Mouse (Mus musculus) right cerebral cortex, adult 2 months (tissue): ENCODE data around the gene Nptn.

ENCODE experiments used
- DNase-seq, 2 experiments: peaks; one replicate each; pipeline ENCODE4 v3.0.0; 2021 to 2022; ENCODE audit warnings: low spot score in 2 of 2

The Nptn gene

DNA sequence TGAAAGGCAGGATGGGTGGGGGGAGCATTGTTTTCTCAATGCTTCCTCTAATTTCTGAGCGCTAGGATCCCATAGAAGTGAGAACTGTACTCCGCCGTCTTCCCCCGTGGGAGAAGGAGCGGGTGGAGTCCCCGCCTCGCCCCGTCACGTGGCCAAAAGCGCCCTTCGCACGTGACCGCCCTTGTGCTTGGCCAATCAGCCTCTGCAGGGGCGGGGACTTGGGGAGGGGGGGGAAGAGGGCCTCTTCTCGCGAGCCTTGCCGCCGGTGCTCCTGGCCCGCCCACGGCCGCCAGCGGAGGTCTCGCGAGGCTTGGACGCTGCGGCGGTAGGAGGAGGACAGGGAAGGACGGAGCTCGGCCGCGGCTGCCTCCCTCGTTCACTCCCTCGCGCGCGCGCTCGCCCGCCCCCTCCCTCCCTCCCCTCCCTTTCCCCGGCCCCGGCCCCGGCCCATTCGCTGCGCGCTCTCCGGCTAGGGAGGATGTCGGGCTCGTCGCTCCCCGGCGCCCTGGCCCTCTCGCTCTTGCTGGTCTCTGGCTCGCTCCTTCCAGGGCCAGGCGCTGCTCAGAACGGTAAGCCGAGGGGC, at the start of gene Nptn:
TSS of gene Nptn (plus strand) at position 283 of the 583 bp plus-strand sequence.
- DNase-seq, result peak; percentile 95 to 98

DNA sequence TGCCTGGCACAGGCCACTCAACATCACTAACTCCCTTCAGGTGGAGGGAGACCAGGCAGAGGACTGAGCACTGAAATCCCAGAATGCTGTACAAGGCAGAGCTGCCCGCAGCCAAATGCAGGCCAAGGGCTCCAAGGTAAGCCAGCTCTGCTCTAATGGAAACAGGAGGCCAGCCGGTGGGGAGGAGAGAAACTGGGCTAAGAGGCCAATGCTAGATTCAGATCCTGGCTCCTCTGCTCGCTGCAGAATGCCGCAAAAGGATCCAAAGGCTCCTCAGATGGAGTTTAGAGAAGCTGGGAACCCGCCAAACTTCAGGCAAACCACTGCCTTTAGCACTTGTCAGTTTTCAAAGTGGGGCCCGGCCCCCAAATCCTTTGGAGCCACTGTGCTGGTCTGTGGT, 48.7 kb upstream of the Nptn start:
- DNase-seq, result no peak

DNA sequence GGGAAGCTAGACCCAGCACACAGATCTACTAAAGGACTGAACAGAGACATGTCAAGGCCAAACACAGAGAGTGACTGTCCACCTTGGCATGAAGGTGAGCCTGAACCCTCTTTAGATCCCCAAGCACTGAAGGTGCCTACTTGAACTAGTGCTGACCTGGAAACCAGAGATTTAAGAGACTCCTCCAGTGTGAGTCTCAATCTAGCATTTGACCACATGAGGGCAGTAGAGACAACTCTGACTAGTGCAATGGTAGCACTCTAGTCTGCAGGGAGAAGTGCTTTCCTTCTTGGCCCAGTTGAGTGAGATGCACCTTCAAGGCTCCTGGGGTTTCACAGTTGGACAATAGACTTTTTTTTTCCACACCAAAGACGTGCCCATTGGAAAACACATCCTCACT, 47.3 kb upstream of the Nptn start:
- DNase-seq, result peak; percentile 68 to 73

DNA sequence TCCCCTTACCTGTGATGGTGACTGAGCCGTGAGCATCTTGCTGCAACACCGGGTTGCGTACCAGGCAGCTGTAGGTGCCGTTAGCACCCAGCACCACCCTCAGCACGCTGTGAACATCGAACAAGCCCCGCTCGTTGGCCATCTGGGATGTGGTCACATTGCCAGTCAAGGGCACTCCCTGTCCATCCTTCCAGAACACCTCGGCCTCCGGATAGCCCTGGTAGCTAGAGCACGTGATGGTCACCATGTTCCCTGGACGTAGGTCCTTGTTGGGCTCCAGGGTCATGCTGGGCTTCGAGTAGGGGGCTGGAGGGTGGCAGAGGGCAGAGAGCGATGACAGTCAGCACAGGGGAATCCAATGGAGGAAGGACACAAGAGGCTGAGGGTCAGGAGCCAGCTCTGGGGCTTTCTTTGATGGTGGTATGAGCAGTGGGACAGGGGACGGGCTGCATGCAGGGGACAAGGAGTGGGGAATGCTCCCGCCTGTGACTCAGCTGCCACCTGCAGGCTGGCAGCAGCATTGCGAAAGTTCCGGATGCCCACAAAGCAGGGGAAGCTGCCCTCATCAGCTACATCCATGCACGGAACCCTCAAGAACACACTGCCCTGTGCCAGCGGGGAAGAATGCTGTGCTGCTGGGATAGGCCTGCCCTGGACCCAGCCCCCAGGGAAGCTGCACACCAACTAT, 46.4 kb upstream of the Nptn start:
- peak in 1 of 2 experiments; percentile 34 for DNase-seq

DNA sequence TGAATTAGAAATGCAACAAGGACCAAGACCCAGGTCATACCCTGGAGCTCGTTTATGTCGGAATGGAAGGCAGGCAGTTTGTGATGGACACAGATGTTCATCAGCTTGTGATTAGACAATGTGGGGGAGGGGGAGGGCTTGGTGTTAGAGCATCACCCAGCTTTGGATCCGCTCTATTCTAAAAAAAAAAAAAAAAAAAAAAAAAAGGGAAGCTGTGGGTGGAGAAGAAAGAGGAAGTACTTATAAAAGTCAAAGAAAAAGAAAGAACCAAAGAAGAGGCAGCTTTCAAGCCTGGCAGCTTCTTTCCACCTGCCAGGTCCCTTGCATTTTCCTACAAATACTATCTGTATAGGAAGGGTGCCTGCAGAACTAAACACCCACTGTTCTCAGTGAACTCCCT, 44.3 kb upstream of the Nptn start:
- no peak for DNase-seq

DNA sequence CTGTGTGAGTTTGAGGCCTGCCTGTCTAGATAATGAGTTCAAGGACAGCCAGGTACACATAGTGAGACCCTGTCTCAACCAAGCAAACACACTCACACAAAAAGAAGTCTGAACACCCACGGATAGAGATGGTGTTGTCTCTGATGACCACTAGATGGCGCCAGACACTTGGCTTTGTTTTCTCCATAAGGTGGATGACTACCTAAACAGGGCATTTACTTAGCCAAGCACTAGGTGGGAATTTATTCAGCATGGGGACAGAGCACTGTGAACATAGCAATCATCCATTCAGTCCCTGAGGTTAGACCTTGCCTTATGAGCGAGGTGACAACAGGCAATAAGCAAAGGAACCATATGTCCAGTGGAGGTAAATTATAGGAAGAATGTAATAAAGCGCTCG, 42.2 kb upstream of the Nptn start:
- peak; percentile 64 to 72 for DNase-seq

DNA sequence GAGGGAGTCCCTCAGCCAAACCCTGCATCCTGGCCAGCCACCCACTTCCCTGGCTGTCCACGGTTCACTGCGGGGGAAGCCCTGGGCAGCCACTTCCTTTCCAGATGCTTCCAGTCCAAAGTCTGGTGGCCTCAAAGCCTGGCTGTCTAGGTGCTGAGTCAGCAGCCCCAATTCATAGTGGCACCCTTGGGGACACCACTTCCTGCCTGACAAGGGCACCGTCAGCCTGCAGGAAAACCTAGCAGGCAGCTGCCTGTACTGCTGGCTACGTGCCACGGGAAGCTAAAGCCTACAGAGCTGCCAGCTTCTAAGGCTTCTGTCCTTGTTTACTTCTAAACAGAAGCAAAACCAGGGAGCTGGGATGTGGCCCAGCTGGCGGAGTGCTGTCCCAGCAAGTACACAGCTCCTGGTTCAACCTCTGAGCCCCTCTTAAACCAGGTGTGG, 40.1 kb upstream of the Nptn start:
- DNase-seq, result peak; percentile 69 to 75

DNA sequence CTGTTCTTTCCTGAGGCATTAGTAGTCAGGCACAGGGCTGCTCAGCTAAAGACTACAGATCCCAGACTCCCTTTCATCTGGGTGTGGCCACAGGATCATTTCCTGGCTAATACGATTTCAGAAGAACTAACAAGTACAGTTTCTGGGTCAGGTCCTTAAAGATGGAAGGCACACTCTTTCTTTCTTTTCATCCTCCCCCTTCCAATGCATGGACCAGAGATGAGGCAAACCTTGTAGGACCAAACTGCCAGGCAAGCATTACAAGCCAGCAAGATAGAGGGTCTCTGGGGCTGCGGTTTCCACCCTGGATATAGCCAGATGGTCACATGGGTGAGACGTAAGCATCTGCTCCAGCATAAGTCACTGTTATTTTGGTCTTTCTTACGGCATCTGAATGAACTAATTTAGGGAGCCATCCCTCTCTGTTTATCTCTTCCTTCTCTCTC, 37.1 kb upstream of the Nptn start:
- DNase-seq, result peak; percentile 57 to 70

DNA sequence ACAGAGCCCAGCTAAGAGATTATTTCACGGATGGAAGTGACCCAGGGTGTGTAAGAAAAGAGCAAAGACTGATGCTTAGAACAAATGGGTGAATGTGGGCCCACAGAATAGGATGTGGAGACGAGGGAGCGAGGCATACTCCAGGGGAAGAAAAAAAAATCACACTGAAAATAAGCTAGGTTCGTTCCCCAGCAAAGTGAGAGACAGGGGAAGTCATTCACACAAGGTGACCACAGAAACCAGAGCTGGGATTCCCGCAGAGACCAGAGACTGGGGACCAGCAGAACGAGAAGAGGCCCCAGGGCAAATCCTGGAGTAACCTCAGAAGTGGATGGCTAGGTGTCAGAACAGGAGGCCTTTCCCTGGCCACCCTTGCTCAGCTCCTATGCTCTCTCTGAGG, 36.6 kb upstream of the Nptn start:
- no peak for DNase-seq

DNA sequence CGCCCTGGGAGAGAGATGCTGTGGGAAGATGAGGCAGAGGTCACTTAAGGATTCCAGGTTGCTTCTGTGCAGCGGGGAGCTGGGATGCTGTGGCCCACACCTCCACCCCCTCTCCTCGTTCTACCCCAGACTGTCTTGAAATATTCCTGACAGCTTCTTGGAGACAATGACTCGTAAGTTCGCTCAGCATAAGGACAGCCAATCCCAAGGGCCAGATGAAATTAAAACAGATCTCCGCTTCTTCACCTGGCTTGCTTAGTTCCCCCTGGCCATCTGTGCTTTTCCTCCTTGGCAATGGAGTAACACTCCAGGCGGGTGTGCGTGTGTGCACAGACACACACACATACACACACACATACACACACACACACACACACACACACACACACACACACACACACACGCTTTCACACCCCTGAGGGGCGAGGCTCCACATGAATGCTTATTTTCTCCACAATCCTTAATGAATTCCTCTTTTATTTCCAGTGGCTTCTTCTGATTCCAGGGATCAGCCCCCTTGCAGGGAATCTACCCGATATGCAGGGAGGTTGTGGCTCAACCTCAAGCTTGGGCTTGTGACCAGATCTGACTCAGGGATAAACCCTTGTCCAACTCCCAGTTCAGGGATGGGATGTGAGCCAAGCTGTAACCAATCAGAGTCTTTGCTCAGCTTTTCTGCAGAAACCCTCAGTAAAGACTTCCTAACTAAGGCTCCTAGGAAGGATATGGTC, 35.2 kb upstream of the Nptn start:
- peak; percentile 46 to 63 for DNase-seq

DNA sequence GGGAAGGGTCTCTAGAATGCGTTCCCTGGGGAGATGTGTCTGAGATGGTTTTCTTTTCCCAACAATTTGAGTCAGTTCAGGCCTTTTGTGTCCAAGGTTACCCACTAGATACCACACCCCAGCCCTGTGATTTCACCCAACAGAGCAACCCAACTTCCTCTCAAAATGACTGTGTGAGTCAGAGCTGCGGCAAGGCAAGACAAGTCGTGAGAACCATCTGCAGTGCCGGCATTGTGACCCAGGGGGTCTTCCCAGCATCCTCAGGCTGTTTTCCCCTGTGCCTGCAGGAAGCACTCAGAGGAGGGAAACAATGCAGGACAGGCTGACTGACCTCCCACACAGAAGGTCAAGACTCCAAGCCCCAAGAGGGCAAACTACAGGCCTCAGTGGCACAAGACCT, 33.1 kb upstream of the Nptn start:
- DNase-seq, result no peak

DNA sequence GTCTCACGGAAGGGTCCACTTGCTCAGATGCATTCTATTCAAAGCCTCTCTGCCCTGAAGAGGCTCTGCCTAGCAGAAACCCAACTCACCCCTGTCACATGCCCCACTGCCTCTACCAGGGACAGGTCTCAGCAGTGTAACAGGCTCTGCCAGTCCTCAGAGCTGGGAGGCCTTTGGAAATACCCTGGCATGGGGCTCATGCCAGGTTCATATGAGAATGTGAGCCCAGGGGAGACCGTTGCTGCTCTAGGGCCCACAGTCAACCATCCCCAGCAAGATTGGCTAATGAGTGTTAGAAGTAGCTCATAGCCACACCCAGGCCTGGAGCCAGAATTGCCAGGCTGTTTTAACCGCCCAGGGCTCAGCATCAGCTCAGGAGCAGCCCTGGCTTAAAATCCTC, 32.3 kb upstream of the Nptn start:
- DNase-seq, result no peak

DNA sequence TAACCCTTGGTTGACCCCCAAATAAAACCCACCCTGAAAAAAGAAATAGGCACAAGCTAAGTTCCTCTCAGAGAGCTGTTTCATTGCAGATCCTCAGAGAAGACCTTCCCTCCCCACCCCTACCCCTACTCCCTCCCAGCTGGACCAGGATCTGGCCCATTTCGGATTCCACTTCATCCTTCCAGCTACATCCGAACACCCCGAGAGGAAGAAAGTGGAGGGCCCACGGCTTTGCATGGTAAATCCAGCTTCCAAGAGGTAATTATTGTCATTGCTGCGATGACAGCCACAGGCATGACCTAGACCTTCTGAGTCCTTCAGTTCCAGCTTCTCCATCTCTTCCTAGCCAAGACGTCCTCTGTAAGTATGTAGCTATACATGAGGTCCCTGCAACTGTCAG, 31.1 kb upstream of the Nptn start:
- no peak for DNase-seq

DNA sequence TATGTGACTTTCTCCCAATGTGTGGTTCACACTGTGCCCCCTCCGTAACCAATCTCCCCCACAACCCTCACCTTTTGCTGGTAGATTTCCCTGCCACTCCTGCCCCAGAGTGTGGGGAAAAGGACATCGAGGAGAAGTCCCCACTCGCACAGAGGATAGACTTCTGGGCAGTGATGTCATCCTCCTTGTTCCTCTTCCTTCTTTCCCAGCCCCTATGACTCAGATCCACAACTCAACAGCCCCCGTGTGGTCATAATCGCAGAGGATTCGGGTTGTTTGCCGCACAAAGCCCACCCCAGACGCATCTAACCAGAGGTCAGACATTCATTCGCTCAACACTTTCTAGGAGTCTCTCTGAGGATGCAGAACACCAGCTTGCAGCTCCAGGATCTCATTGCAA, 30.0 kb upstream of the Nptn start:
- DNase-seq, result no peak

DNA sequence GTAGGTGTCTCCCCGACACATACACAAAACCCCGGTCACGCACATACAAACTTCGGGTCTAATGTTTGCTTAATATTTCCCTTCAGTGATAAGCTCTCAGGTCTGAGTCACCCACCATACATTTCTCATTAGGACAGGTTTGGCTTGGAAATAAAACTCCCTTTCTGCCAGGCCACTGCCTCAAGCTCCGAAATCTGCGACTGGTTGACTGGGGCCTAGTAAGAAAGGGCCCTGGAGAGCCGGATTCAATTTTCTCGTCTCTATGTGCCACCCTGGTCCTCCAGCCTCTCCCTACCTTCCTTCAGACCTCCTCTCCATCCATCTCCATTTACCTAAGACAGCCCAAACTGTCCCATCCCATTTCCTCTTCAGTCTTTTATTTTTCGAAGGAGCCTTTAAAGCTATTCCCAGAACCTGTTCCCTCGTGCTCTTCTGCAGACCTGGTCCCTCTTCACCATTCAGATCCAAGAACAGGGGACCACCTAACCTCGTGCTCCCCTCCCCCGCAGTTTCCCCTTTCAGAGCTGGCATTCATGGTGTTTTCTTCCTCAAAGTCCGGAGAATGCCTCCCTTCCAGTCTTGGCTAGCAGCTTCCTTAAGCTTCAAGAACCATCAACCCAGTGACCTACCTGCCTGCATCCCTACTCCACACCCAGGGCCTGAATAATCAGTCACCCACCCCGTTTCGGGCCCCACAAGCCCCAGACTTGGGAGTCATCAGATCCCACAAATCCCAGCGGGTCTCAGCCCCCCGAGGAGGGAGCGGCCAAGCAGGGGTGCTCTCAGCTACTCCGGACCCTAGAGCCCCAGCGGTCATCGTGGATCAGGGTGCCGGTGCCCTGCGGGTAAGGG, 27.8 kb upstream of the Nptn start:
- DNase-seq, result peak in 1 of 2 experiments; percentile 52

DNA sequence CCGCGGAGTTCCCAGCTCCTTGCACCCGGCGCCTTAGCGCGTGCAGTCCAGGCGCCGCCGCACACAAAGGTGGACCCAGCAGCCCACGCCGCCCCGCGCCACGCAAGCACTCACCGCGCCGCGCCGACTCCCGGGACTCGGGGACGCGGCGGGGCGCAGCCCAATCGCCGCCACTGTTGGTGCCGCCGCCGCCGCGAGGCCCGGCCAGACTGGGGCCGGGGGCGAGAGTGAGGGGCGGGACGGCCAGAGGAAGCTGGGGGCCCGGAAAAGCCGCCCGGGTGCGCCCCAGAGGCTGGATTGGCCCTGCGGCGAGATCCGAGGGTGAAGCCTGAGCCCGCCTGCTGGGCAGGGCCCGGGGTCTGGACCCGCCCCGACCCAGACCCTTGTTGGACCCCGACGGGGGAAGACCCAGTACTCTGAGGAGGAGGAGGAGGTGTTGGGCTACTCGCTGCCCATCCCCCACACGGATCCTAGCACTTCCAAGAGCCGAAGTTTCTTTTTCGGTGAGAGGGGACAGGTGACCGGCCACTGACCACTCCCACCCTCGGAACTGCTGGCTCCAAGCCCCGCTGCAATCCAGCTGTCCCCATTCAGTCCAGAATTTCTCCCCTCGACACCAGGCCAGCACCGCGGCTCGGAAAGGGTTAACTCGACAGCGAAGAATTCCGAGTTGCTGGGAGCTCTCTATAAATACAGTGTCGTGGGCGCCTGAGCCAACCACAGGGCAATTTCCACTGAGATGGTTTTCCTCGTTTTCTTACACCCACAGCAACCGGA, 26.9 kb upstream of the Nptn start, which contains the start of gene Cd276:
TSS of gene Cd276 (minus strand) at position 530 of the 777 bp plus-strand sequence.
- peak; percentile 83 to 84 for DNase-seq

DNA sequence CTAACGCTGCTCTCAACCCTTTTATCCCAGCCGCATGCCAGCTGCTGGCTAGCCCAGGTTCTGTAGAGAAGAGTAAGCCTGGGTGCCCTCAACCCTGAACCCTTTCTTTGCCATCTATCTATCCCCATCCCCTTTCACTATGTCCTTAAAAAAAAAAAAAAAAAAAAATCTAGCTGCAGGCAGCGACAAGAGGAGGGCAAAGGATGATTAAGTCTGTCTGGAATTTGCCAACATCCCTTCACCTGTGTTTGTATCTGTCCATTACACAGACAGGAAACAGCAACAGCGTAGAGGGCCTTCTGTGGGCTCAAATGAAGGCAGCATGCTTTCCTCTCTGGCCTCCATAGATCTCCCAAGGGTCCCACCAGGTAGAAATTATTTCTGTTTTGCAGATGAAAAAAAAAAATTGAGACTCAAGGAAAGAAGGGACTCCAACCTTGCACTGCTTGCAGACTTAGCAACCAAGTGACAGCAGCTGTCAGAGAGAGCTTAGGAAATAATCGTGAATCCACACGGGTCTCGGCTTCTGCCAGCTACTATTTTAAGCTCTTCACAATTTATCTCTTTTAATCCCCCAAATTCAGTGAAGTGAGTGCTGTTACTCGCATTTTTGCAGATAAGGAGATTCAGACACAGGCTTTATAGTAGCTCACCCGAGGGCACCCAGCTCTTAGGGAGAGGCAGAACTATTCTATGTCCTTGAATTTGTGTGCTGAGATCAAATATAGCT, 26.2 kb upstream of the Nptn start:
- DNase-seq, result no peak

DNA sequence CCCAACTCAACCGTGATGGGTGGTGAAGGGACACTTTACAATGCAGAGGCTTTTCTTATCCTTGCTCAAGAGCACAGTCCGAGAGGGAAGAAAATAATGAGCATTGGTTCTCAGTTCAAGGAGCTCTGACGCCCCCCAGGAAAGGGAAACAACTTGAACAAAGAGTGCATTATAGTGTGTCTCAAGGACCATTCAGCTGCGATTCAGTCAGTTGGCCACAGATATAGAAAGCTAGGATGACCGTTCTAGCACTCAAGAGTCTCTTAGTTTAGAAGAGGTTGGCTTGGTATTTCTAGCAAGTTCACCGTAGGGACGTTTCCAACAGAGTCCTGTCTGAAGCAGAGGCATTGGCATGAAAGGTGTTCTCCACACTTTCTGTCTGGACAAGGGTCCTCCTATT, 25.4 kb upstream of the Nptn start:
- no peak for DNase-seq

DNA sequence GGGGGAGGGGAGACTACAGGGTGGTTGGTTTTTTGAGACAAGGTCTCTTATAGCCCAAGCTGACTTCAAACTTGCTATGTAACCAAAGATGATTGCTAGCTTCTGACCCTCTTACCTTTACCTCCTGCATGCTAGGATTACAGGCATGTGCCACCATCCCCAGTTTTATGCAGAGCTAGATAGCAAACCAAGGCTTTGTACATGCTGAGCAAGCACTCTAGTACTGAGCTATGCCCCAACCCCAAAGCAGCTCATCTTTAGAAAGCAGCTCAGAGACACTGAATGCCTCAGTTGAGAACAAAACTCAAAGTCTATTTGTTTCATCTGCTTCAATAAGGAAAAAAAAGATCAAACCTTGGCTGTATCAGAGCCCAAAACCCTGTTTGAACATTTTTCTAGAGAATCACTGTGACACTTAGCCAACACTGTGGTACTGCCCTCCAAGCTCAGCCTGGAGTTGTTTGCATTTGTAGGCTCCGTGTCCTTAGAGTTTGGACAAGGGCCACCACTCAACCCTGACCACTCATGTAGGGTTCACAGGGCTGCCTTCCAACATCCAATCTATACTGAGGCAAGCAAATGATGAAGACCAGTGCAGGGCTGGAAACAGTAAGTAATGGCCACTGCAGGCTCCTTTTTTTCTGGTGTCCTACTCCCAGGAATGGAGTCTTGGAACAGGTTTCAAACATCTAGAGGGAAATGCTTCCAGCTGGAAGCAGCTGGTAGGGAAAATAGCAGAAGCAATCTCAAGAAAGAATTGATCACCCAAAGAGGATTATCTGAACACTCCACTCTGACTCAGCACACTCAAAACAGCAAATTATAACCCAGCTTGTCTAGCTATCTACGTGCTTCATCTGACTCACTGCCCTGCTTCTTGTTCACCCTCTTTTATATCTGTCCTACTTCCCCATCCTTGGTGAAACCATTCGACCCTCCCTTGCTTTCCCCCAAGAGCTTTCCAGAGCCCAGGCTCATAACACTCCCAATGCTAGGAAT, 24.3 kb upstream of the Nptn start:
- no peak for DNase-seq
